Mouse (Mus musculus): ENCODE results near the gene Cyp3a41b.
"Not testable (repeated sequence)": the region's sequence is repeated elsewhere in the genome, so short reads cannot be mapped to it uniquely, and the experiment has no call there.

Gene Cyp3a41b

GRCm38 (mm10) chr5:145584630-145585029 lies at the start of gene Cyp3a41b:
TSS of gene Cyp3a41b (minus strand) at chr5:145584730.
- not testable (repeated sequence) for DNase-seq

DNA sequence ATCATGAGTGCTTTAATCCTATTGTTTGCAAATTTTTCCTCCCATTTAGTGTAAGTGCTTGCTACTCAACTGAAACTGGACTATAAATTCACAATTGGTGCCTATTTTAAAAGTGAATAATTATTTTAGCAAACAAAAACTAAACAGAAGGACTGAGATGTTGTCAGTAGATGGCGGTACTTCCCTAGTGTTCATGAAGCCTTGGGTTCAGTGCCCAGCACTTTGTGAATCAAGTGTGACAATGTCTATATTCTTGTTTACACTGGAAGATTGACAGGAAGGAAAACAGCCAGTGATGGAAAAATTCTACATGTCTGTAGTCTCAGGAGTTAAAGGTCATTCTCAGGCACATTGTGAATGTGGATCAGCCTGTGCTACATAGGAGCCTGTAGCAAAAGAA lies 47.8 kb upstream of the Cyp3a41b start:
- DNase-seq = not testable (repeated sequence)

- DNase-seq = not testable (repeated sequence)
These were observed 20.4 kb upstream of the Cyp3a41b start for GRCm38 (mm10) chr5:145604891-145605290.

DNA sequence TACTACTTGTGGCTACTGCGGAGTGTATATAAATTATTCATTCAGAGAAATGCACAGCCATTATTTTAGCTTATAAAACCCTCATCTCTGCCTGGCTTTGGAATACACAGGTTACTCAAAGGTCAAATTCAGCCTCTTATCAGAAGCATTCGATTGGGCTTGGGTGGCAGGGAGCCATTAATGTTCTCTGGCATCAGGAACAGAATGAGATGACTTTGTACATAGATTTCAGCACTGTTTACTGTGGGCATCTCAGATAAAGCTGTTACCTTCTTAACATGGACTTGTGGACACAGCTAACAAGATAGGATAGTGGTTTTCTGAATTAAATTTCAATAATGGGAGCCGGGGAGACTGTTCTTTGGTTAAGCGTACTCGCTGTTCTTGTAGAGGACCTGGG lies 13.3 kb upstream of the Cyp3a41b start:
- not testable (repeated sequence) for DNase-seq

DNA sequence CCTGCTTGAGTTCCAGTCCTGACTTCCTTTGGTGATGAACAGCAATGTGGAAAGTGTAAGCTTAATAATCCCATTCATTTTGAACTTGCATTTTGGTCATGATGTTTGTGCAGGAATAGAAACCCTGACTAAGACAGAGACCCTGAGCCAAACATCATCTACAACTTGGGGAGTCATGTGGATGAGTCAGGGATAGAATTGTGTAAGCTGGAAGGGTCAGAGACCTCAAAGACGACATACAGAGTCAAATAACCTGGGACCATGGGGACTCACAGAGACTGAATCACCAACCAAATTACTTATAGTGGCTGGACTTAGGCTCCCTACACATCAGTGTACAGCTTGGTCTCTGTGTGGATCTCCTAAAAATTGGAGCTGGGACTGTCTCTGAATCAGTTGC lies 7.2 kb downstream of the Cyp3a41b start:
- not testable (repeated sequence) for DNase-seq

DNA sequence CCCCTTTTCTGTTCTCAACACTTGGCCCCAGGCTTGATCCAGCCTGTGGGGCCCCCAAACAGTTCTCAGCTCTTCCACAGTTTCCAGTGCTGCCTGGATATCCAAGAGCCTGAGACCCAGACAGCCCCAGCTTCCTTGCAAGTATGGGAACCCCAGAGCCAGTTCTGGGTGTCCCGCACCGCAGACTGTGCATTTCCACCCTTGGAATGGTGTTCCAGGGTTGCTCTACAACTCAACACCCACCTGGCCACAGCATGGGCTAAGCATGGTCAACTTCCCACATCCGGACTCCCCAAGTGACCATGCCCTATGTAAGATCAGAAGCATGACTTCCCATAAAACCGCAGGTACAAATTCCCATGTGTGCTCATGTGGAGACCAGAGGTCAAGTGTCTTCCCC lies 8.9 kb downstream of the Cyp3a41b start:
- DNase-seq = not testable (repeated sequence)

DNA sequence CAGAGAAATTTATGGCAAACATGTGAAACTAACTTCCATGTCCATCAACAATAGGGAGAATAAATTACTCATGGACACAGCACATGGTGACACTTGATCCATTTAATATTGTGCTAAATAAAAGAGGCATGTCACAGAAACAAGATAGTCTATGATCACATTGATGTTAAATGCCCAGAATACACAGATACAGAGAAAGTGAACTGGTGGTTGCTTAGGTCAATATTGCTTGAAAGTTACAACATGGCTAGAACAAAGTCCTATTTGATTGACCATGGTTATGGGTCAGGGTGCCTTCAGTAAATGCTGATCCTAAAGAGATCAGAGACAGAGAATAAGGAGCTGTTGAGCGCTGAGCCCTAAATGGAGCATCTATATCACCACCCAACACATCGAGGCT lies 12.6 kb downstream of the Cyp3a41b start:
- not testable (repeated sequence) for DNase-seq
